Mouse (Mus musculus) B cell, adult 62 days (primary cell): ENCODE data around the gene Glb1l3. TPM values are rescaled to one million over a fixed set of nuclear protein-coding genes. Genes with fewer than 3 reads are reported as not detected.

Source experiments
- total RNA-seq: library from RNA; stranded (reverse); gene quantifications from 4 replicates; pipeline ENCODE4 v1.2.4, GENCODE M21; 2023

The Glb1l3 gene
- not detected in 4 replicates for total RNA-seq

GRCm38 (mm10) chr9:26860751-26861150 lies at the start of gene Glb1l3:
TSS of gene Glb1l3 (minus strand) at chr9:26860890.

GRCm38 (mm10) chr9:26805935-26806666 lies 54.6 kb downstream of the Glb1l3 start, which contains the start of gene Glb1l2:
TSS of gene Glb1l2 (minus strand) at chr9:26806468.

Other genes with a start within 250 kb of the Glb1l3 start
- gene B3gat1, start 127.2 kb downstream of the Glb1l3 start, total RNA-seq, result not detected in 4 replicates
- not detected in 4 replicates for gene Glb1l2, start 54.4 kb downstream of the Glb1l3 start, total RNA-seq
- not detected in 4 replicates for gene Gm1110, start 62.2 kb upstream of the Glb1l3 start, total RNA-seq
- gene Acad8, start 138.7 kb upstream of the Glb1l3 start, total RNA-seq, result 6.5 to 8.0 TPM (median 7.3 TPM) in 4 replicates
- gene Thyn1, start 138.8 kb upstream of the Glb1l3 start, total RNA-seq, result 5.5 to 7.3 TPM (median 5.7 TPM) in 4 replicates
- gene Vps26b, start 169.2 kb upstream of the Glb1l3 start, total RNA-seq, result 1.7 to 2.7 TPM (median 2.4 TPM) in 4 replicates
- gene Ncapd3, start 169.3 kb upstream of the Glb1l3 start, total RNA-seq, result 14.1 to 20.1 TPM (median 18.2 TPM) in 4 replicates